Mouse (Mus musculus) gastrocnemius, adult 18-20 months (tissue): Measurements from ENCODE around the gene Rps2. TPM values are rescaled to one million over a fixed set of nuclear protein-coding genes. Genes with fewer than 3 reads are reported as not detected.

Experiments used
- DNase-seq: peaks from one replicate; pipeline ENCODE4 v3.0.0; 2021; ENCODE audit warnings: low spot score
- total RNA-seq, 2 experiments: library from RNA; stranded (reverse); gene quantifications; 2 replicates each; pipeline ENCODE4 v1.2.3; 2021

Gene Rps2
- total RNA-seq, 2 experiments from 2014 or later = 548 to 574 TPM

GRCm38 (mm10) chr17:24729067-24729466 lies 11.2 kb downstream of the Rps2 start:
- peak; percentile 55 for DNase-seq

- DNase-seq = no peak
These were observed 12.9 kb downstream of the Rps2 start for GRCm38 (mm10) chr17:24730787-24731186.

GRCm38 (mm10) chr17:24732233-24732935 lies 14.5 kb downstream of the Rps2 start:
- peak; percentile 89 for DNase-seq

GRCm38 (mm10) chr17:24733434-24734050 lies 15.6 kb downstream of the Rps2 start:
- no peak for DNase-seq

- no peak for DNase-seq
These were observed 16.6 kb downstream of the Rps2 start for GRCm38 (mm10) chr17:24734513-24734912.

- DNase-seq = no peak
These were observed 17.5 kb downstream of the Rps2 start for GRCm38 (mm10) chr17:24735446-24735845.

- peak; percentile 99 for DNase-seq
These were observed 18.6 kb downstream of the Rps2 start, which contains the start of gene Msrb1 for GRCm38 (mm10) chr17:24736330-24737051. Gene Msrb1, plus strand, starts transcription at chr17:24736642.

- DNase-seq = no peak
These were observed 19.4 kb downstream of the Rps2 start for GRCm38 (mm10) chr17:24737135-24737810.

GRCm38 (mm10) chr17:24738238-24738637 lies 20.3 kb downstream of the Rps2 start:
- no peak for DNase-seq

- DNase-seq = no peak
These were observed 22.0 kb downstream of the Rps2 start for GRCm38 (mm10) chr17:24739926-24740325.

GRCm38 (mm10) chr17:24742307-24742706 lies 24.4 kb downstream of the Rps2 start:
- no peak for DNase-seq

- no peak for DNase-seq
These were observed 26.0 kb downstream of the Rps2 start for GRCm38 (mm10) chr17:24743896-24744295.

GRCm38 (mm10) chr17:24744381-24744780 lies 26.5 kb downstream of the Rps2 start:
- no peak for DNase-seq

- DNase-seq = peak; percentile 88
These were observed 27.9 kb downstream of the Rps2 start for GRCm38 (mm10) chr17:24745526-24746497.

- DNase-seq = no peak
These were observed 29.1 kb downstream of the Rps2 start for GRCm38 (mm10) chr17:24746986-24747385.

- no peak for DNase-seq
These were observed 33.6 kb downstream of the Rps2 start for GRCm38 (mm10) chr17:24751528-24751927.

GRCm38 (mm10) chr17:24752415-24753394 lies 34.8 kb downstream of the Rps2 start, which contains the start of gene Hs3st6:
Gene Hs3st6, plus strand, starts transcription at chr17:24752988.
- no peak for DNase-seq

GRCm38 (mm10) chr17:24757394-24757793 lies 39.5 kb downstream of the Rps2 start:
- no peak for DNase-seq

GRCm38 (mm10) chr17:24761121-24761520 lies 43.2 kb downstream of the Rps2 start:
- no peak for DNase-seq
